Mouse (Mus musculus) embryonic facial prominence, embryonic 12.5 days (tissue): ENCODE data around the gene Tmie. TPM values are rescaled to one million over a fixed set of nuclear protein-coding genes. Genes with fewer than 3 reads are reported as not detected.

Experiments used
- ATAC-seq: fragments of 200-750 bp; cut with Nextera tagmentation; 2 replicates; pipeline ENCODE4 v1.8.0; 2017; ENCODE audit not compliant: insufficient number of reproducible peaks, insufficient read depth, low FRiP score, low TSS enrichment
- H3K27ac ChIP-seq: fragments of 300-500 bp; sonication (generic); 2 replicates; pipeline ENCODE4 v1.5.1; 2016; ENCODE audit warnings: mild to moderate bottlenecking
- H3K27me3 ChIP-seq: fragments of 300-500 bp; sonication (generic); 2 replicates; pipeline ENCODE4 v1.6.1; 2016; ENCODE audit warnings: mild to moderate bottlenecking, moderate library complexity
- H3K36me3 ChIP-seq: fragments of 300-500 bp; sonication (generic); 2 replicates; pipeline ENCODE4 v1.6.1; 2016; ENCODE audit warnings: mild to moderate bottlenecking
- H3K4me1 ChIP-seq: fragments of 300-500 bp; sonication (generic); 2 replicates; pipeline ENCODE4 v1.6.1; 2016
- H3K4me2 ChIP-seq: fragments of 300-500 bp; sonication (generic); replicated peaks from 2 replicates; pipeline ENCODE4 v1.6.1; 2016; ENCODE audit warnings: mild to moderate bottlenecking, moderate library complexity
- H3K4me3 ChIP-seq: fragments of 300-500 bp; sonication (generic); 2 replicates; pipeline ENCODE4 v1.5.1; 2016; ENCODE audit warnings: mild to moderate bottlenecking
- H3K9ac ChIP-seq: fragments of 300-500 bp; sonication (generic); 2 replicates; pipeline ENCODE4 v1.6.1; 2016; ENCODE audit warnings: mild to moderate bottlenecking, moderate library complexity
- H3K9me3 ChIP-seq: fragments of 300-500 bp; sonication (generic); 2 replicates; pipeline ENCODE4 v1.6.1; 2016; ENCODE audit warnings: mild to moderate bottlenecking, moderate library complexity
- WGBS: fragments of 180-500 bp; shearing (Covaris S2); methylation state at CpG from one replicate; pipeline ENCODE4 v1.1.7; 2016; 5-methylcytosine and 5-hydroxymethylcytosine counted together
- polyA plus RNA-seq: library from polyadenylated mRNA; unstranded; fragments of >200 nt; fragmentation: Nextera tagmentation; extraction: Ambion mirVana; gene quantifications from 2 replicates; pipeline ENCODE4 v1.2.1, GENCODE M21; 2016

Gene Tmie
- polyA plus RNA-seq, 1 experiment from 2014 or later = 0.96 TPM

GRCm38 (mm10) chr9:110858967-110859596 is 20.8 kb downstream of the Tmie start:
- Histone ChIP-seq H3K4me1 (peaks cover 9% of the 10 kb centered on the region), H3K27ac (no peak overlapping the region), H3K36me3 (no peaks in the 10 kb centered on the region), H3K9me3 (no peaks in the 10 kb centered on the region), H3K9ac (no peak overlapping the region), H3K4me3 (no peak overlapping the region), H3K27me3 (peaks cover 27% of the 10 kb centered on the region), H3K4me2 (no peak overlapping the region)
- 82% methylated on average over 5 of the region's 5 CpGs for WGBS
- no peak for ATAC-seq

- no peak overlapping the region for H3K4me2 ChIP-seq
- H3K36me3 ChIP-seq = no peaks in the 10 kb centered on the region
- no peak for ATAC-seq
- H3K27me3 ChIP-seq = peaks cover 27% of the 10 kb centered on the region
- no peak overlapping the region for H3K27ac ChIP-seq
- H3K4me1 ChIP-seq = peaks cover 9% of the 10 kb centered on the region
- no peaks in the 10 kb centered on the region for H3K9me3 ChIP-seq
- H3K9ac ChIP-seq = no peak overlapping the region
- 38% methylated on average over 5 of the region's 5 CpGs for WGBS
- H3K4me3 ChIP-seq = no peak overlapping the region
Observed at GRCm38 (mm10) chr9:110858523-110858922, 21.4 kb downstream of the Tmie start.

- WGBS = 6% methylated on average over 46 of the region's 50 CpGs
- no peak for ATAC-seq
- H3K36me3 ChIP-seq = no peaks in the 10 kb centered on the region
- H3K9ac ChIP-seq = peak within 1 kb of the TSS; percentile 34; the same call in 1 of the 2 replicates
- H3K27me3 ChIP-seq = peaks cover 27% of the 10 kb centered on the region
- H3K4me3 ChIP-seq = peak within 1 kb of the TSS; percentile 31
- H3K27ac ChIP-seq = no peak within 1 kb of the TSS
- H3K4me2 ChIP-seq = peak within 1 kb of the TSS; percentile 56
- peaks cover 9% of the 10 kb centered on the region for H3K4me1 ChIP-seq
- H3K9me3 ChIP-seq = no peaks in the 10 kb centered on the region
Observed at GRCm38 (mm10) chr9:110857781-110858472, 22.0 kb downstream of the Tmie start, which contains the start of gene Prss50. TSS of gene Prss50 (plus strand) at chr9:110857967.

- ATAC-seq = no peak
- 66% methylated on average over 4 of the region's 4 CpGs for WGBS
Observed at GRCm38 (mm10) chr9:110856920-110857319, 23.0 kb downstream of the Tmie start.

GRCm38 (mm10) chr9:110855903-110856302 is 24.0 kb downstream of the Tmie start:
- H3K4me2 ChIP-seq = no peak overlapping the region
- H3K9me3 ChIP-seq = no peaks in the 10 kb centered on the region
- no peak overlapping the region for H3K27ac ChIP-seq
- H3K9ac ChIP-seq = no peak overlapping the region
- H3K4me1 ChIP-seq = peaks cover 9% of the 10 kb centered on the region
- H3K4me3 ChIP-seq = no peak overlapping the region
- no peaks in the 10 kb centered on the region for H3K36me3 ChIP-seq
- peaks cover 23% of the 10 kb centered on the region for H3K27me3 ChIP-seq
- no peak for ATAC-seq
- 67% methylated on average over 7 of the region's 7 CpGs for WGBS

More at GRCm38 (mm10) chr9:110856920-110857319, 23.0 kb downstream of the Tmie start:
- Histone ChIP-seq H3K4me2 (no peak overlapping the region), H3K36me3 (no peaks in the 10 kb centered on the region), H3K9me3 (no peaks in the 10 kb centered on the region), H3K27me3 (peaks cover 27% of the 10 kb centered on the region), H3K4me3 (no peak overlapping the region), H3K27ac (no peak overlapping the region), H3K9ac (no peak overlapping the region), H3K4me1 (peaks cover 9% of the 10 kb centered on the region)

GRCm38 (mm10) chr9:110849162-110849561 is 30.8 kb downstream of the Tmie start:
- no peak overlapping the region for H3K27ac ChIP-seq
- no peaks in the 10 kb centered on the region for H3K36me3 ChIP-seq
- 80% methylated on average over 7 of the region's 7 CpGs for WGBS
- H3K9ac ChIP-seq = no peak overlapping the region
- H3K4me1 ChIP-seq = no peaks in the 10 kb centered on the region
- no peak overlapping the region for H3K4me3 ChIP-seq
- no peaks in the 10 kb centered on the region for H3K27me3 ChIP-seq
- no peaks in the 10 kb centered on the region for H3K9me3 ChIP-seq
- no peak overlapping the region for H3K4me2 ChIP-seq
- no peak for ATAC-seq

- Histone ChIP-seq H3K27me3 (no peaks in the 10 kb centered on the region), H3K4me2 (no peak within 1 kb of the TSS), H3K9ac (no peak within 1 kb of the TSS), H3K4me1 (no peaks in the 10 kb centered on the region), H3K36me3 (no peaks in the 10 kb centered on the region), H3K4me3 (no peak within 1 kb of the TSS), H3K9me3 (no peaks in the 10 kb centered on the region), H3K27ac (no peak within 1 kb of the TSS)
- WGBS = 84% methylated on average over 10 of the region's 10 CpGs
- no peak for ATAC-seq
Observed at GRCm38 (mm10) chr9:110844206-110844605, 35.7 kb downstream of the Tmie start, which contains the start of gene Prss46. TSS of gene Prss46 (plus strand) at chr9:110844506.

GRCm38 (mm10) chr9:110841438-110841837 is 38.5 kb downstream of the Tmie start:
- WGBS = 69% methylated on average over 2 of the region's 2 CpGs
- no peak overlapping the region for H3K9ac ChIP-seq
- no peaks in the 10 kb centered on the region for H3K36me3 ChIP-seq
- H3K27ac ChIP-seq = no peak overlapping the region
- H3K9me3 ChIP-seq = no peaks in the 10 kb centered on the region
- no peak overlapping the region for H3K4me2 ChIP-seq
- no peaks in the 10 kb centered on the region for H3K4me1 ChIP-seq
- no peak overlapping the region for H3K4me3 ChIP-seq
- no peak for ATAC-seq
- H3K27me3 ChIP-seq = no peaks in the 10 kb centered on the region

GRCm38 (mm10) chr9:110840905-110841304 is 39.0 kb downstream of the Tmie start:
- H3K4me1 ChIP-seq = no peaks in the 10 kb centered on the region
- no peak overlapping the region for H3K9ac ChIP-seq
- ATAC-seq = no peak
- no peak overlapping the region for H3K27ac ChIP-seq
- no peaks in the 10 kb centered on the region for H3K9me3 ChIP-seq
- no peaks in the 10 kb centered on the region for H3K27me3 ChIP-seq
- 71% methylated on average over 6 of the region's 6 CpGs for WGBS
- H3K4me3 ChIP-seq = no peak overlapping the region
- no peaks in the 10 kb centered on the region for H3K36me3 ChIP-seq
- no peak overlapping the region for H3K4me2 ChIP-seq

GRCm38 (mm10) chr9:110836112-110836511 is 43.8 kb downstream of the Tmie start:
- H3K27me3 ChIP-seq = 0 out of 2 replicates have a peak, but pooled peaks cover 3% of the 10 kb centered on the region
- H3K4me1 ChIP-seq = no peaks in the 10 kb centered on the region
- ATAC-seq = no peak
- H3K36me3 ChIP-seq = no peaks in the 10 kb centered on the region
- 44% methylated on average over 2 of the region's 2 CpGs for WGBS
- H3K9ac ChIP-seq = no peak overlapping the region
- no peak overlapping the region for H3K4me2 ChIP-seq
- no peak overlapping the region for H3K4me3 ChIP-seq
- H3K27ac ChIP-seq = no peak overlapping the region
- H3K9me3 ChIP-seq = no peaks in the 10 kb centered on the region

- 0 out of 2 replicates have a peak, but pooled peaks cover 3% of the 10 kb centered on the region for H3K27me3 ChIP-seq
- H3K4me3 ChIP-seq = no peak overlapping the region
- no peak overlapping the region for H3K27ac ChIP-seq
- 33% methylated on average over 10 of the region's 10 CpGs for WGBS
- ATAC-seq = no peak
- H3K36me3 ChIP-seq = no peaks in the 10 kb centered on the region
- no peaks in the 10 kb centered on the region for H3K9me3 ChIP-seq
- no peak overlapping the region for H3K9ac ChIP-seq
- no peaks in the 10 kb centered on the region for H3K4me1 ChIP-seq
- 0 out of 2 replicates have a peak overlapping the region, but pooled peaks have one; percentile 11 for H3K4me2 ChIP-seq
Observed at GRCm38 (mm10) chr9:110834961-110835360, 45.0 kb downstream of the Tmie start.

GRCm38 (mm10) chr9:110834411-110834810 is 45.5 kb downstream of the Tmie start, which contains the start of gene Prss45:
TSS of gene Prss45 (plus strand) at chr9:110834588.
- no peaks in the 10 kb centered on the region for H3K4me1 ChIP-seq
- 0 out of 2 replicates have a peak, but pooled peaks cover 3% of the 10 kb centered on the region for H3K27me3 ChIP-seq
- ATAC-seq = no peak
- H3K27ac ChIP-seq = no peak within 1 kb of the TSS
- 80% methylated on average over 19 of the region's 19 CpGs for whole genome bisulfite sequencing
- H3K9ac ChIP-seq = no peak within 1 kb of the TSS
- no peak within 1 kb of the TSS for H3K4me3 ChIP-seq
- H3K9me3 ChIP-seq = no peaks in the 10 kb centered on the region
- H3K36me3 ChIP-seq = no peaks in the 10 kb centered on the region
- 0 out of 2 replicates have a peak within 1 kb of the TSS, but pooled peaks have one; percentile 11 for H3K4me2 ChIP-seq
